Mouse (Mus musculus) heart, adult 18-20 months (tissue): Measurements from ENCODE around the gene Skint11. TPM values are rescaled to one million over a fixed set of nuclear protein-coding genes. Genes with fewer than 3 reads are reported as not detected.
A peak's percentile ranks its signal among the peaks of the same experiment; 100 is the strongest.
"Not testable (repeated sequence)": the region's sequence is repeated elsewhere in the genome, so short reads cannot be mapped to it uniquely, and the experiment has no call there.

Source experiments
- DNase-seq, 2 experiments: peaks; one replicate each; pipeline ENCODE4 v3.0.0; 2021 to 2022; ENCODE audit warnings: mixed read lengths in 1 of 2
- long read RNA-seq, 2 experiments: library from polyadenylated mRNA; stranded (forward); transcript quantifications; one replicate each; pipeline ENCODE4 v2.0.0; 2021
- total RNA-seq, 2 experiments: library from RNA; stranded (reverse); gene quantifications; 2 replicates each; pipeline ENCODE4 v1.2.3; 2021

Gene Skint11
- not detected for total RNA-seq
- long read RNA-seq, experiment 1 = 0 reads
- long read RNA-seq, experiment 2 = 0 reads

- DNase-seq = no peak
These were observed at the start of gene Skint11 for GRCm38 (mm10) chr4:114163084-114163483. Skint11 (plus strand) TSS chr4:114163384.

- no peak for DNase-seq
These were observed 2.0 kb upstream of the Skint11 start for GRCm38 (mm10) chr4:114161149-114161548.

- DNase-seq = peak in 1 of 2 experiments; percentile 5
These were observed 9.7 kb downstream of the Skint11 start for GRCm38 (mm10) chr4:114172898-114173297.

GRCm38 (mm10) chr4:114256906-114257305 is 93.7 kb downstream of the Skint11 start:
- not testable (repeated sequence) for DNase-seq

Other genes starting within 250 kb of the Skint11 start
- not detected for gene Skint5, start 163.9 kb upstream of the Skint11 start, total RNA-seq
- gene Trabd2b, start 243.3 kb downstream of the Skint11 start, total RNA-seq = 10 to 100 TPM; 55.0 to 56.7 TPM